Mouse (Mus musculus) embryonic facial prominence, embryonic 11.5 days (tissue): ENCODE measurements around the gene Nek3. TPM values are rescaled to one million over a fixed set of nuclear protein-coding genes. Genes with fewer than 3 reads are reported as not detected.

Experiments used
- ATAC-seq: fragments of 200-750 bp; cut with Nextera tagmentation; replicated peaks from 2 replicates; pipeline ENCODE4 v1.8.0; 2017; ENCODE audit warnings: low read depth; ENCODE audit not compliant: insufficient number of reproducible peaks, low FRiP score, low TSS enrichment
- DNase-seq: peaks from one replicate; pipeline ENCODE4 v3.0.0-alpha.2; 2015; ENCODE audit warnings: low spot score
- H3K27ac ChIP-seq: fragments of 300-500 bp; sonication (generic); replicated peaks from 2 replicates; pipeline ENCODE4 v1.5.1; 2014; ENCODE audit warnings: mild to moderate bottlenecking, low read depth, low read length, control low read depth
- H3K27me3 ChIP-seq: fragments of 300-500 bp; sonication (generic); 2 replicates; pipeline ENCODE4 v1.6.1; 2014; ENCODE audit warnings: mild to moderate bottlenecking, low read length, moderate library complexity, mixed read lengths; ENCODE audit not compliant: control insufficient read depth, insufficient read depth
- H3K36me3 ChIP-seq: fragments of 300-500 bp; sonication (generic); replicated peaks from 2 replicates; pipeline ENCODE4 v1.6.1; 2014; ENCODE audit warnings: low read depth, mild to moderate bottlenecking, low read length, moderate library complexity, mixed read lengths; ENCODE audit not compliant: control insufficient read depth, insufficient read depth
- H3K4me1 ChIP-seq: fragments of 300-500 bp; sonication (generic); 2 replicates; pipeline ENCODE4 v1.6.1; 2014; ENCODE audit warnings: low read length, mixed read lengths; ENCODE audit not compliant: control insufficient read depth, insufficient read depth
- H3K4me2 ChIP-seq: fragments of 300-500 bp; sonication (generic); 2 replicates; pipeline ENCODE4 v1.6.1; 2014; ENCODE audit warnings: low read depth, mild to moderate bottlenecking, control low read depth, low read length, moderate library complexity
- H3K4me3 ChIP-seq: fragments of 300-500 bp; sonication (generic); 2 replicates; pipeline ENCODE4 v1.5.1; 2014; ENCODE audit warnings: low read depth, low read length, control low read depth
- H3K9ac ChIP-seq: fragments of 300-500 bp; sonication (generic); replicated peaks from 2 replicates; pipeline ENCODE4 v1.6.1; 2014; ENCODE audit warnings: mild to moderate bottlenecking, control low read depth, low read length
- H3K9me3 ChIP-seq: fragments of 300-500 bp; sonication (generic); replicated peaks from 2 replicates; pipeline ENCODE4 v1.6.1; 2016; ENCODE audit warnings: mild to moderate bottlenecking, low read length, inconsistent platforms, mixed read lengths; ENCODE audit not compliant: control insufficient read depth
- WGBS: fragments of 180-500 bp; shearing (Covaris S2); extraction: QIAGEN DNeasy Blood & Tissue Kit; methylation state at CpG from one replicate; pipeline ENCODE4 v1.1.7; 2014; 5-methylcytosine and 5-hydroxymethylcytosine counted together
- polyA plus RNA-seq: library from polyadenylated mRNA; unstranded; fragments of >200 nt; fragmentation: Nextera tagmentation; extraction: Ambion mirVana; gene quantifications from 2 replicates; pipeline ENCODE4 v1.2.1, GENCODE M21; 2014

Gene Nek3
- polyA plus RNA-seq, 1 experiment from 2014 or later = 7.1 TPM

DNA sequence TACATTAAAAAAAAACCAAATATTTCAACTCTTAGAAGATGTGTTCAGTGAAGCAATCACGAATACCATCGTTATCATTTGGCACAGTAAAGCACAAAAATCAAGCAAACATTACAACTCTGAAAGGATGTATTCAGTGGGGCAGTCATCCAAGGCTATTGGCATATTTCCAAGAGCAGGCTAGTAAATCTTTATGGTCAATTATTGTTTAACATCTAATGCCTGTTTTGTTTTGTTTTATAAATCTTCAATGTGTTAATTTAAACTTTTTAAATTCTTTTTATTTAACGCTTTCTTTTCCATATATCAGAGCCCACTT is 15.9 kb downstream of the Nek3 start:
- ATAC-seq = no peak
- H3K9ac ChIP-seq = no peak overlapping the region
- no peak overlapping the region for H3K27ac ChIP-seq
- H3K27me3 ChIP-seq = no peaks in the 10 kb centered on the region
- no peak overlapping the region for H3K4me2 ChIP-seq
- 0 out of 2 replicates have a peak, but pooled peaks cover 2% of the 10 kb centered on the region for H3K36me3 ChIP-seq
- no peak for DNase-seq
- H3K4me3 ChIP-seq = no peak overlapping the region
- H3K9me3 ChIP-seq = no peaks in the 10 kb centered on the region
- WGBS = 94% methylated on average over 3 of the region's 3 CpGs
- no peaks in the 10 kb centered on the region for H3K4me1 ChIP-seq

DNA sequence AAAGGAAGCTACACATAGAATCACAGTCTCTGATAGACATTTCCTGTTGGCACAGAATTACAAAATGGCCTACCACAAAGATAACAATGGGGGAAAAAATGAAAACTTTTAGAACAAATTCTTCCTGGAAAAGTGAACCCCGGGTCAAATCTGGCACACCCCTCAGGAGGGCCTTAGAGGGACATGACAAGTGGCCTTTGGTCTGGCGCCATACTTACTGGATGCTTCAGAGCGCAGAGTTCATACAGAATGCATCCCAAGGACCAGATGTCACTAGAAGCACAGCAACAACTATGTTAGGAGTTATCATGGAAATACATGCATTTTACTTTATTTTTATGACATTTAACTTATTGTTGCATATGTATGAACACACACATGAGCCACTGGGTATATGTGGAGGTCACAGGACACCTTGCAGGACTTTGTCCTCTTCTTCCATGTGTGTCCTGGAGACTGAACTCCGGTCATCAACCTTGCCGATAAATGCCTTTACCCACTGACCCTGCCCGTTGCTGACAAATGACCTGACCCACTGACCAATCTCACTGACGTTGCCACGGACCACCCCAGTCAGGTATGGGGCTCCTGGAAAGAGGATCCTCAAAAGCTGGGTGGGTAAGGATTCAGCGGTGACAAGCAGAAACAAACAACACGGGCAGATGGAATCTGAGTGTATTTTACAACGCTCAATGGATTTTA is 16.4 kb downstream of the Nek3 start:
- no peak for ATAC-seq
- DNase-seq = no peak
- Histone ChIP-seq H3K4me3 (no peak overlapping the region), H3K27me3 (no peaks in the 10 kb centered on the region), H3K9ac (no peak overlapping the region), H3K9me3 (no peaks in the 10 kb centered on the region), H3K36me3 (0 out of 2 replicates have a peak, but pooled peaks cover 2% of the 10 kb centered on the region), H3K4me1 (no peaks in the 10 kb centered on the region), H3K4me2 (no peak overlapping the region), H3K27ac (no peak overlapping the region)
- 94% methylated on average over 11 of the region's 11 CpGs for WGBS

DNA sequence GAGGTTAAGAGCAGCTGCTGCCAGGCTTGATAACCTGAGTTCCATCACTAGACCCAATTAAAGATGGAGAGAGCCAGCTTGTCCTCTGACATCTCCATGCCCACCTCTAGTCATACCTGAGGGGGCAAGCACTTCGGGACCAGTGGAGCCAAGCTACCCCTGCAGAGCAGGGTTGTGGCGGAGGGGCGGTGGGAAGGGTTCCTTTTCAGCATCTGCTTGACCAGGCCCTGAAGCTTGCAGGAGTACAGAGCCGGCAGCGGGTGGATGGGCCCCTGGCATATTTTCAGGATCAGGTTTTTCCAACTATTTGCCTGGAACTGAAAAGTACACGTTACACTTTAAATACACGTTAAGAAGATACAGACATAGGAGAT is 17.9 kb downstream of the Nek3 start:
- no peak overlapping the region for H3K4me2 ChIP-seq
- H3K36me3 ChIP-seq = 0 out of 2 replicates have a peak, but pooled peaks cover 2% of the 10 kb centered on the region
- no peak overlapping the region for H3K4me3 ChIP-seq
- ATAC-seq = no peak
- no peak overlapping the region for H3K27ac ChIP-seq
- DNase-seq = no peak
- H3K27me3 ChIP-seq = no peaks in the 10 kb centered on the region
- H3K9ac ChIP-seq = no peak overlapping the region
- no peaks in the 10 kb centered on the region for H3K4me1 ChIP-seq
- WGBS = 96% methylated on average over 7 of the region's 7 CpGs
- no peaks in the 10 kb centered on the region for H3K9me3 ChIP-seq

DNA sequence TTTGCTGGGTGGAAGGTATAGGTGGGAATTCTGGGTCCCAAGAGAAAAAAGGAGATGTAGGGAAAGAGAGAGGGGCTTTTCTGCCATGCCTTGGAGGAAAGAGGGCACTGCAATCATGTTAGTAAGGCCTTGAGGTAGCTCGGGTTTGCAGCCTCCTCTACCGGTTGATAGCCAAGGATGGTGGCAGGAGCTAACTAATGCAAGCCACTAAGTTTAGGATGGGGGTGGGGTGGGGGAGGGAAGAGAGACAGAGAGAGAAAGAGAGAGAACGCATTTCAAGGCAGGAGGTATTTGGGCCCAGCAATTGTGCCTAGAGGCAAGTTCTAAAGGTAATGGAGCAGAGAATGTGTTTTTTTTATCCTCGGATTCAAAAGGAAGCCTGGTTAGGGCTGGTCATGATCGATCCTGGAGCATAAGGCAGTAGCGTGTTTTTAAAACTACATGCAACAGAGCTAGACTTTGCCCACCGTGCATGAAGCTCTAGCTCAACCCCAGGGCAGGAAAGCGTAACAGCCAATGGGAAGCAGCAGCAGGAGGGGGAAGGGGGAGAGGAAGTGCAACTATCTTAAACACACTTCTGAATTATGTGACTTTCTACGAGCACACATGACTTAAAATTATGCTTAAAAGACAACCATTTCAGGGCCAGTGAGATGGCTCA is 18.4 kb downstream of the Nek3 start:
- Histone ChIP-seq H3K4me3 (no peak overlapping the region), H3K27me3 (no peaks in the 10 kb centered on the region), H3K27ac (no peak overlapping the region), H3K4me2 (no peak overlapping the region), H3K4me1 (no peaks in the 10 kb centered on the region), H3K9ac (no peak overlapping the region), H3K36me3 (0 out of 2 replicates have a peak, but pooled peaks cover 2% of the 10 kb centered on the region), H3K9me3 (no peaks in the 10 kb centered on the region)
- WGBS = 69% methylated on average over 9 of the region's 9 CpGs
- no peak for DNase-seq
- ATAC-seq = no peak

DNA sequence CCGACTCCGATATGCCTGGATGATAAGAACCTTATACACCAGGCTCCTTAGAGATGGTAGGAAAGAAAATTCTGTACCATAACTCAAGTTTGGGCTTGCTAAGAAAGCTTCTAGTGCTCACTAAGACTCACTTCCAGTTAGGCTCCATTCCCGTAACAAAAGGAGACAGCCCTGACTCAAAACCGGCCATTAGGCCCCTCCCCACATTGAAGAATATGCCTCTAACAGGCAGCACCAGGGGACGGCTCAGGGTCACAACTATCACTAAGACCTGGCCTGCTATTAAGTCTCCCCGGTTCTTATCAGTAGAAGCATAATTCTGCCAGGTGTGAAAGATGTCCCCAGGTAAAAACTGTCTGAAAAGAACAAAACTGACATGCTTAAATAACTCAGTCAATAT is 20.4 kb downstream of the Nek3 start:
- no peak for ATAC-seq

DNA sequence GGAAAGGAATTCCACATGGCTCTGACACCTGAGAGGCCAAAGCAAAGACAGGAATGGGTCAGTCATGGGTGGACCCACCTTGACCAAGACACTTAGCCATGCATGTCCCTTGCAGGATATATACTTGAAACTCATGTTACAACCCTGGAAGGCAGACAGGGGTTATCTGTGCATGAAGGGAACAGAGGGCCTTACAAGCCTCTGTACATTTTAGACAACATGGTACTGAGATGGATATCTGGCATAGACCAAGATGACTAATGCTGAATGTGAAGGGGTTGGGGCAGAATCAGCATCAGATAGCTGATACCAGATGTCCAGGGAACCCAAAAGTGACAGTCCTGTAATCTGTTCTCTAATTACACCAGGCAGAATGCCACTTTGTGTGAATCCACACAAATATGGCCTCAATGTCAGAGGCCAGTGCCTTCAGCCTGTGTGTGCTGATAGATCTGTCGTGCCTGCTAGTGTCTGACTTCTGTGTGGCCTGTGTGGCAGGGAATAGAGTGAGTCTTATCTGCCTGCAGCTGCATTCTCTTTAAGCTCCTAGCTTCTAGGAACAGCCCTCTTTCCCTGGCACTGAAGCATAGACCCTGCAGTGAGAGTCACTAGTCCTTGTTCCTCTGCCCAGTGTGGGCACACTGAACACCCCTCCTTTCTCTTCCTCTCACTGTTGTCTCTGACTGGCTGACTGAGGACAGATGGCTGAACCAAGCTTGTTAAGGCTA is 22.3 kb downstream of the Nek3 start:
- 61% methylated on average over 1 of the region's 1 CpGs for WGBS
- DNase-seq = no peak
- no peak overlapping the region for H3K9ac ChIP-seq

More for the DNA sequence above, 20.4 kb downstream of the Nek3 start:
- 0 out of 2 replicates have a peak, but pooled peaks cover 2% of the 10 kb centered on the region for H3K36me3 ChIP-seq
- no peak overlapping the region for H3K4me3 ChIP-seq
- no peak overlapping the region for H3K4me2 ChIP-seq
- no peak for DNase-seq
- no peak overlapping the region for H3K27ac ChIP-seq
- H3K9me3 ChIP-seq = no peaks in the 10 kb centered on the region
- no peaks in the 10 kb centered on the region for H3K4me1 ChIP-seq
- no peaks in the 10 kb centered on the region for H3K27me3 ChIP-seq
- H3K9ac ChIP-seq = no peak overlapping the region
- 84% methylated on average over 6 of the region's 6 CpGs for WGBS

DNA sequence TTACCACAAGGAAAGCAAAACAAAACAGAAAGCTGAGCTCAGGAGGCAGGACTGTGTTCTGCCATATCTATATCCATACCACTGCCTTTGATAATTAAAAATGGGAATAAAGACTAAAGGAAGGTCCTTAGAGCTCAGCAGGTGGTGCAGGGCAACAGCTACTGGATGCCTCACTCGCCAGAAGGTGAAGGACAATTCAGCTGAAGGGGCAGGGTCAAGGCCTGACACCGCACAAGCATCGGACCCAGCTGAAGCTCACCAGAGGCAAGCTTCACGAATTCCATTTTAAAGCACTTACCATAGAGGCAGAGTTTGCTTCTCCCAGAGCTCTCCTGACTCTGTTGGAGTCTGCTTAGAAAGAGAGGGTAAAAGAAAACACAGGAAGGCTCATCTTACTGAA is 23.6 kb downstream of the Nek3 start:
- ATAC-seq (no peak), DNase-seq (no peak)
- Histone ChIP-seq H3K36me3 (no peaks in the 10 kb centered on the region), H3K27me3 (no peaks in the 10 kb centered on the region), H3K4me3 (no peak overlapping the region), H3K9ac (no peak overlapping the region), H3K4me2 (no peak overlapping the region), H3K9me3 (no peaks in the 10 kb centered on the region), H3K27ac (no peak overlapping the region), H3K4me1 (no peaks in the 10 kb centered on the region)
- 77% methylated on average over 4 of the region's 4 CpGs for WGBS

More for the DNA sequence above, 22.3 kb downstream of the Nek3 start:
- Histone ChIP-seq H3K27ac (no peak overlapping the region), H3K9me3 (no peaks in the 10 kb centered on the region), H3K27me3 (no peaks in the 10 kb centered on the region), H3K4me3 (no peak overlapping the region), H3K4me2 (no peak overlapping the region), H3K4me1 (no peaks in the 10 kb centered on the region), H3K36me3 (no peaks in the 10 kb centered on the region)
- ATAC-seq = no peak

DNA sequence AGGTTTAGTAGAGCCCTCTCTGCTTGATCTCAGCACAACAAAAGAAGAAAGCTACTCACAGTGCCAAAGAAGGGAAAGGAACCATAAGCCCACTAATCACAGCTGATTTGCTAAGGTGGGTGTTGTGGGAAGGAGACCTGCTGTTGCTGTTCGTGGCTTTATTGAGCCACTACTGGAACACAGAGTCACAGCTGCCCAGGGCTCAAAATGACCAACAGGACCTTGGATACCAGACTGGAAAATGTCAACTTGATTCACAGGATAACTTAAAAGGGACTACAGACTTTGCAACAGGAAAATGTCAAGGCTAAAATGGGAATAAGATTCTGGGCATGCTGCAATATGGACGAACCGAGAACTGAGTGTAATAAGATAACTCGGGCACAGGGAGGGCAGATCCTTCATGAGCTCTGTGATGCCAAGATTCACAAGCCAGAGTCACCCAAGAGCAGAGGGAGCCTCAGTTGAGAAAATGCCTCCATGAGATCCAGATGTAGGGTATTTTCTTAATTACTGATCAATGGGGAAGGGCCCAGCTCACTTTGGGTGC is 24.3 kb downstream of the Nek3 start:
- no peak overlapping the region for H3K4me2 ChIP-seq
- whole genome bisulfite sequencing = 82% methylated on average over 4 of the region's 4 CpGs
- H3K9ac ChIP-seq = no peak overlapping the region
- no peaks in the 10 kb centered on the region for H3K36me3 ChIP-seq
- H3K4me1 ChIP-seq = no peaks in the 10 kb centered on the region
- no peak overlapping the region for H3K4me3 ChIP-seq
- no peak overlapping the region for H3K27ac ChIP-seq
- ATAC-seq = no peak
- H3K27me3 ChIP-seq = no peaks in the 10 kb centered on the region
- DNase-seq = no peak
- no peaks in the 10 kb centered on the region for H3K9me3 ChIP-seq
